11 mouse cellular contexts compared by ENCODE assay signal in genomic region chr1:155777641-155778625, GRCm38 (mm10). TPM values are rescaled to one million over a fixed set of nuclear protein-coding genes. Genes with fewer than 3 reads are reported as not detected.
DNase-seq lines count a peak whose midpoint lies in the region; ATAC-seq and TF ChIP-seq lines count a peak whose summit lies in the region.
"Had no signal": no experiment of that assay in that cellular context is flagged by ENCODE, and none has a peak within 500 bp of the region (broad histone marks: within the 10 kb centered on the region; RNA-seq: fewer than 3 reads in every experiment).

No protein-coding gene starts in this region.

- H3K27me3 ChIP-seq in forebrain, embryonic 10.5 days (ENCODE audit: poor library complexity, severe bottlenecking) = peaks cover 23% of the 10 kb centered on the region
- H3K27me3 ChIP-seq in forebrain, embryonic 15.5 days = no peaks in the 10 kb centered on the region
- H3K27me3 ChIP-seq in kidney, postnatal 0 days (ENCODE audit: insufficient read depth, low read length) = no peaks in the 10 kb centered on the region
- peaks cover 8% of the 10 kb centered on the region for H3K27me3 ChIP-seq in megakaryocyte, embryonic 14.5 days (replicated peaks)

- no peak for DNase-seq in forebrain, embryonic 10.5 days (ENCODE audit: extremely low spot score, low spot score)
- DNase-seq in kidney, postnatal 0 days (ENCODE audit: low spot score) = no peak
- DNase-seq in ovary, postnatal 10 days (ENCODE audit: low spot score) = no peak
- DNase-seq in neural tube, embryonic 10.5 days (ENCODE audit: extremely low spot score, low spot score) = no peak
- DNase-seq in frontal cortex, adult 2 months (ENCODE audit: extremely low spot score in 1 of 2, low spot score in 1 of 2) = no peak
- DNase-seq: cerebellum, postnatal 36 days; heart, postnatal 36 days; left cerebral cortex, postnatal 4 days had no signal

- no peak for ATAC-seq in forebrain, embryonic 15.5 days (replicated peaks)
- peak; percentile 75 for ATAC-seq in common myeloid progenitor, adult 5-6 weeks (replicated peaks; ENCODE audit: low read depth, poor library complexity, severe bottlenecking)
- ATAC-seq in kidney, postnatal 0 days (replicated peaks; ENCODE audit: low FRiP score, low read depth) = peak; percentile 70

- no peak for TF ChIP-seq CTCF in kidney, postnatal 0 days (IDR thresholded peaks at IDR 0.05; ENCODE audit: low read depth)

- no peak overlapping the region for H3K4me2 ChIP-seq in forebrain, embryonic 15.5 days (replicated peaks)
- H3K4me2 ChIP-seq in kidney, postnatal 0 days (ENCODE audit: low read length) = no peak overlapping the region

- H3K4me3 ChIP-seq in forebrain, embryonic 10.5 days = no peak overlapping the region
- no peak overlapping the region for H3K4me3 ChIP-seq in forebrain, embryonic 15.5 days
- H3K4me3 ChIP-seq in kidney, postnatal 0 days (replicated peaks; ENCODE audit: low read depth, low read length) = no peak overlapping the region
- peak overlapping the region; percentile 62 for H3K4me3 ChIP-seq in megakaryocyte, embryonic 14.5 days (replicated peaks)

- 52% methylated on average over 14 of the region's 14 CpGs for WGBS in forebrain, embryonic 10.5 days
- 48% methylated on average over 14 of the region's 14 CpGs for WGBS in forebrain, embryonic 15.5 days
- WGBS in kidney, postnatal 0 days = 62% methylated on average over 14 of the region's 14 CpGs

- H3K9ac ChIP-seq in forebrain, embryonic 15.5 days (replicated peaks) = no peak overlapping the region
- H3K9ac ChIP-seq in kidney, postnatal 0 days (ENCODE audit: low read depth, low read length) = no peak overlapping the region

- H3K9me3 ChIP-seq in forebrain, embryonic 10.5 days = no peaks in the 10 kb centered on the region
- H3K9me3 ChIP-seq in forebrain, embryonic 15.5 days = no peaks in the 10 kb centered on the region
- no peaks in the 10 kb centered on the region for H3K9me3 ChIP-seq in kidney, postnatal 0 days (replicated peaks; ENCODE audit: low read length)
- peaks cover 13% of the 10 kb centered on the region for H3K9me3 ChIP-seq in megakaryocyte, embryonic 14.5 days

- peaks cover 12% of the 10 kb centered on the region for H3K4me1 ChIP-seq in forebrain, embryonic 10.5 days
- no peaks in the 10 kb centered on the region for H3K4me1 ChIP-seq in forebrain, embryonic 15.5 days
- no peaks in the 10 kb centered on the region for H3K4me1 ChIP-seq in kidney, postnatal 0 days (replicated peaks; ENCODE audit: insufficient read depth, low read length)
- H3K4me1 ChIP-seq in megakaryocyte, embryonic 14.5 days = peaks cover 49% of the 10 kb centered on the region

- H3K36me3 ChIP-seq in forebrain, embryonic 10.5 days (replicated peaks) = peaks cover 30% of the 10 kb centered on the region
- peaks cover 19% of the 10 kb centered on the region for H3K36me3 ChIP-seq in forebrain, embryonic 15.5 days
- 0 out of 2 replicates have a peak, but pooled peaks cover 17% of the 10 kb centered on the region for H3K36me3 ChIP-seq in kidney, postnatal 0 days (ENCODE audit: insufficient read depth, low read length)
- peaks cover 88% of the 10 kb centered on the region for H3K36me3 ChIP-seq in megakaryocyte, embryonic 14.5 days (replicated peaks; ENCODE audit: low read length)

- H3K27ac ChIP-seq in forebrain, embryonic 10.5 days = 0 out of 2 replicates have a peak overlapping the region, but pooled peaks have one; percentile 45
- H3K27ac ChIP-seq in forebrain, embryonic 15.5 days (replicated peaks) = no peak overlapping the region
- H3K27ac ChIP-seq in kidney, postnatal 0 days = no peak overlapping the region

RNA-seq across cellular contexts. Expression of gene Lhx4, which starts 26.4 kb away (rescaled TPM):
- not detected in 2 replicates for polyA plus RNA-seq in forebrain, embryonic 10.5 days (2016; fragmentation: Nextera tagmentation; extraction: Ambion mirVana)
- polyA plus RNA-seq in forebrain, embryonic 15.5 days (2015; fragmentation: Nextera tagmentation; extraction: Ambion mirVana) = 0.33 TPM in 1 of 2 replicates, not detected in the other
- not detected in 2 replicates for total RNA-seq in common myeloid progenitor, adult 5-6 weeks (2017)
- not detected in 2 replicates for polyA plus RNA-seq in kidney, postnatal 0 days (2015; fragmentation: Nextera tagmentation; extraction: Ambion mirVana)
- polyA plus RNA-seq in megakaryocyte, embryonic 14.5 days (2012; ENCODE audit: insufficient read depth, low replicate concordance) = not detected in 2 replicates
- not detected in 2 replicates for polyA plus RNA-seq in frontal cortex, adult 2 months (2012; rRNA removed)
- total RNA-seq: heart, postnatal 36 days had no signal

RNA-seq across cellular contexts. Expression of gene Qsox1, which starts 34.8 kb away (rescaled TPM):
- 15.8 and 16.6 TPM in 2 replicates for polyA plus RNA-seq in forebrain, embryonic 10.5 days (2016; fragmentation: Nextera tagmentation; extraction: Ambion mirVana)
- 19.8 and 21.9 TPM in 2 replicates for polyA plus RNA-seq in forebrain, embryonic 15.5 days (2015; fragmentation: Nextera tagmentation; extraction: Ambion mirVana)
- total RNA-seq in common myeloid progenitor, adult 5-6 weeks (2017) = 21.5 and 23.8 TPM in 2 replicates
- polyA plus RNA-seq in kidney, postnatal 0 days (2015; fragmentation: Nextera tagmentation; extraction: Ambion mirVana) = 28.5 and 30.0 TPM in 2 replicates
- 31.4 and 52.3 TPM in 2 replicates for polyA plus RNA-seq in megakaryocyte, embryonic 14.5 days (2012; ENCODE audit: insufficient read depth, low replicate concordance)
- polyA plus RNA-seq in frontal cortex, adult 2 months (2012; rRNA removed) = 27.5 and 29.6 TPM in 2 replicates
